Mouse (Mus musculus) neural tube, embryonic 10.5 days (tissue): ENCODE measurements around the gene Mdm4.

ENCODE experiments used
- DNase-seq: peaks from one replicate; pipeline ENCODE4 v3.0.0-alpha.2; 2017; ENCODE audit warnings: low spot score; ENCODE audit errors: extremely low spot score

Mdm4 gene

GRCm38 (mm10) chr1:133030461-133030860 lies at the start of gene Mdm4:
TSS of gene Mdm4 (minus strand) at chr1:133030561.
- no peak for DNase-seq

- DNase-seq = peak; percentile 64
Measured at GRCm38 (mm10) chr1:133080079-133080561, 49.8 kb upstream of the Mdm4 start.

GRCm38 (mm10) chr1:133079509-133079908 lies 49.1 kb upstream of the Mdm4 start:
- DNase-seq = peak; percentile 56

GRCm38 (mm10) chr1:133078338-133078727 lies 48.0 kb upstream of the Mdm4 start:
- DNase-seq = no peak

GRCm38 (mm10) chr1:133077606-133078337 lies 47.4 kb upstream of the Mdm4 start:
- peak; percentile 40 for DNase-seq

GRCm38 (mm10) chr1:133076681-133077514 lies 46.5 kb upstream of the Mdm4 start:
- DNase-seq = no peak

GRCm38 (mm10) chr1:133075651-133076400 lies 45.5 kb upstream of the Mdm4 start:
- no peak for DNase-seq

- DNase-seq = no peak
Measured at GRCm38 (mm10) chr1:133074541-133074940, 44.2 kb upstream of the Mdm4 start.

GRCm38 (mm10) chr1:133073327-133073856 lies 43.0 kb upstream of the Mdm4 start:
- DNase-seq = no peak

- no peak for DNase-seq
Measured at GRCm38 (mm10) chr1:133071666-133072381, 41.5 kb upstream of the Mdm4 start.

- DNase-seq = no peak
Measured at GRCm38 (mm10) chr1:133070157-133070556, 39.8 kb upstream of the Mdm4 start.

GRCm38 (mm10) chr1:133069275-133070120 lies 39.1 kb upstream of the Mdm4 start:
- no peak for DNase-seq

- DNase-seq = no peak
Measured at GRCm38 (mm10) chr1:133068669-133069274, 38.4 kb upstream of the Mdm4 start.

GRCm38 (mm10) chr1:133068268-133068667 lies 37.9 kb upstream of the Mdm4 start:
- DNase-seq = no peak

- no peak for DNase-seq
Measured at GRCm38 (mm10) chr1:133063164-133063563, 32.8 kb upstream of the Mdm4 start.

GRCm38 (mm10) chr1:133060681-133061080 lies 30.3 kb upstream of the Mdm4 start:
- DNase-seq = no peak

- DNase-seq = no peak
Measured at GRCm38 (mm10) chr1:133059592-133059991, 29.2 kb upstream of the Mdm4 start.

GRCm38 (mm10) chr1:133057345-133058034 lies 27.1 kb upstream of the Mdm4 start:
- no peak for DNase-seq

- DNase-seq = no peak
Measured at GRCm38 (mm10) chr1:133054326-133054725, 24.0 kb upstream of the Mdm4 start.
